Mouse (Mus musculus) liver, embryonic 11.5 days (tissue): ENCODE data around the gene Cers1. TPM values are rescaled to one million over a fixed set of nuclear protein-coding genes. Genes with fewer than 3 reads are reported as not detected.

Source experiments
- ATAC-seq: fragments of 200-750 bp; cut with Nextera tagmentation; replicated peaks from 2 replicates; pipeline ENCODE4 v1.8.0; 2017; ENCODE audit warnings: moderate number of reproducible peaks, mild to moderate bottlenecking, moderate TSS enrichment, moderate library complexity; ENCODE audit not compliant: low FRiP score
- DNase-seq: peaks from one replicate; pipeline ENCODE4 v3.0.0-alpha.2; 2017; ENCODE audit warnings: low spot score
- H3K27ac ChIP-seq: fragments of 300-500 bp; sonication (generic); 2 replicates; pipeline ENCODE4 v1.5.1; 2014; ENCODE audit warnings: mild to moderate bottlenecking, low read depth, low read length, control low read depth
- H3K27me3 ChIP-seq: fragments of 300-500 bp; sonication (generic); replicated peaks from 2 replicates; pipeline ENCODE4 v1.6.1; 2014; ENCODE audit warnings: low read length, mixed read lengths; ENCODE audit not compliant: control insufficient read depth, insufficient read depth
- H3K36me3 ChIP-seq: fragments of 300-500 bp; sonication (generic); 2 replicates; pipeline ENCODE4 v1.6.1; 2014; ENCODE audit warnings: mild to moderate bottlenecking, low read length, moderate library complexity, mixed read lengths; ENCODE audit not compliant: control insufficient read depth, insufficient read depth
- H3K4me1 ChIP-seq: fragments of 300-500 bp; sonication (generic); replicated peaks from 2 replicates; pipeline ENCODE4 v1.6.1; 2014; ENCODE audit warnings: low read length, mixed read lengths; ENCODE audit not compliant: control insufficient read depth, insufficient read depth
- H3K4me2 ChIP-seq: fragments of 300-500 bp; sonication (generic); 2 replicates; pipeline ENCODE4 v1.6.1; 2014; ENCODE audit warnings: mild to moderate bottlenecking, control low read depth, moderate library complexity
- H3K4me3 ChIP-seq: fragments of 300-500 bp; sonication (generic); 2 replicates; pipeline ENCODE4 v1.5.1; 2014; ENCODE audit warnings: low read depth, low read length, control low read depth
- H3K9ac ChIP-seq: fragments of 300-500 bp; sonication (generic); 2 replicates; pipeline ENCODE4 v1.6.1; 2014; ENCODE audit warnings: low read depth, low read length, control low read depth
- H3K9me3 ChIP-seq: fragments of 300-500 bp; sonication (generic); 2 replicates; pipeline ENCODE4 v1.6.1; 2016; ENCODE audit warnings: low read length, inconsistent platforms, mixed read lengths; ENCODE audit not compliant: control insufficient read depth
- WGBS: fragments of 180-500 bp; shearing (Covaris S2); extraction: QIAGEN DNeasy Blood & Tissue Kit; methylation state at CpG from one replicate; pipeline ENCODE4 v1.1.7; 2014; 5-methylcytosine and 5-hydroxymethylcytosine counted together
- polyA plus RNA-seq: library from polyadenylated mRNA; unstranded; fragments of >200 nt; fragmentation: Nextera tagmentation; extraction: Ambion mirVana; gene quantifications from 2 replicates; pipeline ENCODE4 v1.2.1, GENCODE M21; 2014

The Cers1 gene
- polyA plus RNA-seq, 1 experiment from 2014 or later: 1.1 TPM

DNA sequence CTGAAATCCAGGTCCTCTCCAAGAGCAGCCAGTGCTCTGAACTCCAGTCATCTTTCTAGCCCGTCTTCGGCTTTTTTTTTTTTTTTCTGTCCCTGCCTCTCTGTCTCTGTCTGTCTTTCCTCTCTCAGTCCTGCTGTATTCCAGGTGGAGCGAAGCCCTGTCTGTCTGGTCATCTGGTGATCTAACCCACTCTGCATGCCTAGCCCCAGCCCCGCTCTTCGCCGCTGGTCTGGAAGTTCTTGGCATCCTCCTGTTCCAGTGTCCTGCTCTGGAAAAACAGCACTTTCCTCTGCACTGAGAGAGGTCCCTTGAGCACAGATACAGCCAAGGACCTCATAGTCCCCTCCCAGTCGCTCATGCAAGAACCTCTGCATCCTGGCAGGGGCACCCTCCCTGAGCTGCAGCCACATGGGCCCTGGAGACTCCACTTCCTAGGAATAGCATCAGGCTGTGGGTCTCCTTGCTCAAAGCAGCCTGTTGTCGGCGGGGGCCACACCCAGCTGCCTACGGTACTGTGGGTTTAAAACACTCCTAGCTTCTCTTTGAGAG is 46.0 kb downstream of the Cers1 start:
- no peaks in the 10 kb centered on the region for H3K36me3 ChIP-seq
- peaks cover 4% of the 10 kb centered on the region for H3K4me1 ChIP-seq
- H3K4me3 ChIP-seq: no peak overlapping the region
- no peak overlapping the region for H3K4me2 ChIP-seq
- DNase-seq (no peak), ATAC-seq (no peak)
- no peaks in the 10 kb centered on the region for H3K9me3 ChIP-seq
- H3K9ac ChIP-seq: no peak overlapping the region
- 80% methylated on average over 10 of the region's 10 CpGs for WGBS
- no peak overlapping the region for H3K27ac ChIP-seq
- H3K27me3 ChIP-seq: no peaks in the 10 kb centered on the region

GRCm38 (mm10) chr8:70364066-70364465 is 48.5 kb downstream of the Cers1 start:
- no peaks in the 10 kb centered on the region for H3K36me3 ChIP-seq
- no peak overlapping the region for H3K27ac ChIP-seq
- no peak for DNase-seq
- H3K27me3 ChIP-seq: no peaks in the 10 kb centered on the region
- 41% methylated on average over 5 of the region's 5 CpGs for WGBS
- peak; percentile 29; the same call in 1 of the 2 replicates for ATAC-seq
- H3K4me3 ChIP-seq: no peak overlapping the region
- no peaks in the 10 kb centered on the region for H3K4me1 ChIP-seq
- H3K9ac ChIP-seq: no peak overlapping the region
- no peak overlapping the region for H3K4me2 ChIP-seq
- H3K9me3 ChIP-seq: no peaks in the 10 kb centered on the region

DNA sequence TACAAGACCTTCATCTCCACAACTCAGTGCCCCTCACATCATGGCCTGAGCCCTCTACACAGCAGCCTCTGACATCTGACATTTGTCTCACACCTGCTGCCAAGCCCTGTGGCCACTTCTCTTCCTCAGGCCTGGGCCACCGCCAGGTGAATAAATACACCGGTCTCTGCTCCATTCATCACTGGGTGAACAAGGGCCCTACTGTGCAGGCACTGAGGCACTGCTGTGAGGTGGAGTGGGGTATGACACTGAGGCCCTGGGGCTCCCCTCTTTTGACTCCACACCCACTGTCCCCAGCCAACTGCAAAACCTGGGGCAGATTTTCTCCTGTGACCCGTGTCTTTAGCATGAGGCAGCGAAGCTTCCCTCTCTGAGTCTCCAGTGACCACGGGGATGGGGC is 51.0 kb downstream of the Cers1 start:
- DNase-seq (no peak), ATAC-seq (no peak)
- Histone ChIP-seq H3K9ac (no peak overlapping the region), H3K27me3 (peaks cover 3% of the 10 kb centered on the region), H3K27ac (no peak overlapping the region), H3K4me2 (no peak overlapping the region), H3K4me1 (no peaks in the 10 kb centered on the region), H3K4me3 (no peak overlapping the region), H3K9me3 (no peaks in the 10 kb centered on the region), H3K36me3 (no peaks in the 10 kb centered on the region)
- WGBS: 71% methylated on average over 5 of the region's 5 CpGs

GRCm38 (mm10) chr8:70370476-70370875 is 54.9 kb downstream of the Cers1 start:
- Histone ChIP-seq H3K9ac (no peak overlapping the region), H3K4me2 (no peak overlapping the region), H3K9me3 (no peaks in the 10 kb centered on the region), H3K4me3 (no peak overlapping the region), H3K4me1 (peaks cover 19% of the 10 kb centered on the region), H3K27me3 (peaks cover 42% of the 10 kb centered on the region), H3K27ac (no peak overlapping the region), H3K36me3 (no peaks in the 10 kb centered on the region)
- DNase-seq: no peak
- 78% methylated on average over 7 of the region's 7 CpGs for WGBS
- ATAC-seq: no peak

DNA sequence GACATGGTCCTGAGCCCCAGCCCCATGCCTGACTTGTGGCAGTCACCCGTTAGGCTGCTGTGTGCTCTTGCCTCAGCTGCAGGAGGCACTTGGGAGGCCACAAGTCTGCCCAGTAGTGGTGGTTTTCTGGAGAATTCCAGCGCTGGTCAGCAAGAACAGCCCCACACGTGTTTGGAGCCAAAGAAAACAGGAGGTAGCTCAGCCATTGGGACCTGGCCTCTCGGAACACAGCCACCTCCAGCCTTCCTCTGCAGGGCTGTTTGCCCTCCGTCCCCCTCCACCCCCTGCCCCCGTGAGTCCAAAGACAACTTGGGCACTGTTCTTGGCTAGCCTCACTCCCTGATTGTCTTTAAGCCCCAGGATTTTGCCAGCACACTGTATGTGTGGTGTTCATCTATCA is 56.4 kb downstream of the Cers1 start:
- ATAC-seq (no peak), DNase-seq (no peak)
- Histone ChIP-seq H3K27me3 (peaks cover 57% of the 10 kb centered on the region), H3K9me3 (no peaks in the 10 kb centered on the region), H3K4me1 (peaks cover 32% of the 10 kb centered on the region), H3K27ac (no peak overlapping the region), H3K9ac (no peak overlapping the region), H3K4me2 (no peak overlapping the region), H3K4me3 (no peak overlapping the region; the same call in 1 of the 2 replicates), H3K36me3 (no peaks in the 10 kb centered on the region)
- 33% methylated on average over 6 of the region's 6 CpGs for WGBS

- DNase-seq: no peak
- H3K27me3 ChIP-seq: peaks cover 74% of the 10 kb centered on the region
- 5% methylated on average over 47 of the region's 47 CpGs for WGBS
- H3K36me3 ChIP-seq: no peaks in the 10 kb centered on the region
- H3K9me3 ChIP-seq: no peaks in the 10 kb centered on the region
- peak within 1 kb of the TSS; percentile 72 for H3K4me2 ChIP-seq
- H3K4me1 ChIP-seq: peaks cover 32% of the 10 kb centered on the region
- no peak within 1 kb of the TSS for H3K27ac ChIP-seq
- no peak within 1 kb of the TSS for H3K9ac ChIP-seq
- H3K4me3 ChIP-seq: peak within 1 kb of the TSS; percentile 47
- no peak for ATAC-seq
Measured at GRCm38 (mm10) chr8:70373397-70374317, 58.1 kb downstream of the Cers1 start, which contains the start of gene Comp. Gene Comp, plus strand, starts transcription at chr8:70373558.

DNA sequence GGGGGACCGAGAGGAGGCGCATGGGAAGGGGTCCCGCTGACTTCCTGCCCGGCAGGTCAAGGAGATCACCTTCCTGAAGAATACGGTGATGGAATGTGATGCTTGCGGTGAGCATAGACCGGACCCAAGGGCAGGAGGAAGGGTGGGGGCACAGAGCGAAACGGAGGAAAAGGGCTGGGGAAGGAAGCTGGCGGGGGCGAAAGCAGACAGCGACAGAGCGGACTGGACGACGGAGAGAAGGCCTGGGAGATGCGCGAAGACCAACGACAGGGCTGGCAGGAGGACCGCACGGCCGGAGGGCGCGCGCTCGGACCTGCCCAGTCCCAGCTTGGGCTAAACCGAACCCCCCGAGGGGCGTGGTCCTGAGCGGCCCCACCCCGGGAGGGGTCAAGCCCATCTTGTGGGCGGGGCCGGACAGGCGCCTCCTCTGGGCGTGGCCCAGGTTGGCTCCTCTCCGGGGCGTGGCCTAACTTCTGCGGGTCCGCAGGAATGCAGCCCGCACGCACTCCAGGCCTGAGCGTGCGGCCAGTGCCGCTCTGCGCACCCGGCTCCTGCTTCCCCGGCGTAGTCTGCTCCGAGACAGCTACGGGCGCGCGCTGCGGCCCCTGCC is 58.8 kb downstream of the Cers1 start:
- no peak overlapping the region for H3K9ac ChIP-seq
- H3K9me3 ChIP-seq: no peaks in the 10 kb centered on the region
- DNase-seq: peak; percentile 76
- H3K4me1 ChIP-seq: peaks cover 32% of the 10 kb centered on the region
- peak overlapping the region; percentile 47 for H3K4me3 ChIP-seq
- peak overlapping the region; percentile 72 for H3K4me2 ChIP-seq
- under 1% methylated on average over 53 of the region's 53 CpGs for WGBS
- ATAC-seq: peak; percentile 78
- H3K27me3 ChIP-seq: peaks cover 80% of the 10 kb centered on the region
- H3K27ac ChIP-seq: no peak overlapping the region
- H3K36me3 ChIP-seq: no peaks in the 10 kb centered on the region

- ATAC-seq (no peak), DNase-seq (no peak)
- Histone ChIP-seq H3K4me1 (peaks cover 32% of the 10 kb centered on the region), H3K36me3 (no peaks in the 10 kb centered on the region), H3K9ac (no peak overlapping the region), H3K27me3 (peaks cover 89% of the 10 kb centered on the region), H3K4me2 (peak overlapping the region; percentile 72), H3K27ac (no peak overlapping the region), H3K9me3 (no peaks in the 10 kb centered on the region), H3K4me3 (peak overlapping the region; percentile 47)
- WGBS: 7% methylated on average over 35 of the region's 35 CpGs
Measured at GRCm38 (mm10) chr8:70375212-70375859, 59.8 kb downstream of the Cers1 start.
